Mouse (Mus musculus): ENCODE results near the gene Frmpd1.

- TF ChIP-seq POLR2A (IDR thresholded peaks at IDR 0.05; ENCODE audit: borderline replicate concordance, extremely low read depth, low read depth, low read length) = no peak
- no peak for TF ChIP-seq CTCF (IDR thresholded peaks at IDR 0.05; ENCODE audit: insufficient read depth, low read length)
These were observed 22.8 kb downstream of the Frmpd1 start for GRCm38 (mm10) chr4:45207444-45207843.
